Mouse (Mus musculus): Measurements from ENCODE around the gene Sh3bgrl2. TPM values are rescaled to one million over a fixed set of nuclear protein-coding genes. Genes with fewer than 3 reads are reported as not detected.

Gene Sh3bgrl2
- polyA plus RNA-seq, 1 experiment from 2014 or later: 33.4 TPM

DNA sequence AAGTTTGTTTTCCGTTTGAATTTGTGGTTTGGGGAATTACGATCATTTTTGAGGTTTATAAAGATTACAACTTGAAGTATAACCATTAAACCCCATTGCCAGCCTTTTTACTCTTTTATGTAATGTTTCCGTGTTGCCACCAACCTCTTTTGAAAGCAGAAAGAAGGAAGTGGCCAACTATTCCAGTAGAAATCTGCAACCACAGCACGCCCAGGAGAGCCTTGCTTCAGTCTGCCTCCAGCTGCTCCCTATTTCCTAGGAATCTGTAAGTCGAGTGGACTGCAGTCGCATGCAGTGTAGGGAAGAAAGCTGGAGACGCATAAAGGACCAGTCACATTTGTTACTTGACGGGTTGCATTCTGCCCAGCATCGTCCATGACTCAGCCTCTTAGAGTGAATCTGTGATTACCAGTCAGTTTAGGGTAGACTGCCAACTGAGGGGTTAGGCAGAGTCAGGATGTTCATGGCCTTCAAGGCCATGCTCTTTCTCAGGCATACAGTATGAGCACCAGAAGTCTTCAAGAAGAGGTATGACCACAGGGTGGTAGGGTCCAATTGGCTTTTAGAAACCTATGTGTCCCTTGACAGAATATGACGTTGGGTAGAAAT is 43.8 kb downstream of the Sh3bgrl2 start:
- 50% methylated on average over 10 of the region's 10 CpGs for WGBS (ENCODE audit: missing documents)
- H3K36me3 ChIP-seq (ENCODE audit: inconsistent target): no peaks in the 10 kb centered on the region
- no peaks in the 10 kb centered on the region for H3K79me2 ChIP-seq (ENCODE audit: inconsistent target)
- no peak overlapping the region for H3K4me3 ChIP-seq (ENCODE audit: inconsistent target)
- H3K27ac ChIP-seq: no peak overlapping the region

DNA sequence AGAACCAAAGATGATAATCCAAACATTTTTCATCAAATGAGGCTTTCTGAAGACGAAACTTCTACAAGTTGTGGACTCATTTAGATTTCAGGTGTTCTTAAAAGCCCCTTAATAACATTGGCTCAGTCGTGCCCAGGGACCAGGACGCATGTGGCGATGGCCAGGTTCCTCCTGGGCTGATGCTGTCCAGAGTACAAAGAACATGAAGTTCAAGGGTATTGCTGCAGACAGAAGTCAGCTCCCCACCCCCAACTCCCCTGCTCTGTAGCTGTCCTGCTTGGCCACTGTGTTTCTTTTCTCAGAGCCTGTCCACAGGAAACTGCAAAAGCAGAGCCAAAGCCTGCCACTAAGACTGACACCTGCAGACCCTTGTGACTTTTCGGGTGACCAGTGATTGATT is 45.7 kb downstream of the Sh3bgrl2 start:
- WGBS (ENCODE audit: missing documents): 92% methylated on average over 5 of the region's 5 CpGs
- Histone ChIP-seq H3K27ac (no peak overlapping the region), H3K36me3 (ENCODE audit: inconsistent target) (no peaks in the 10 kb centered on the region), H3K4me3 (ENCODE audit: inconsistent target) (no peak overlapping the region), H3K79me2 (ENCODE audit: inconsistent target) (no peaks in the 10 kb centered on the region)

DNA sequence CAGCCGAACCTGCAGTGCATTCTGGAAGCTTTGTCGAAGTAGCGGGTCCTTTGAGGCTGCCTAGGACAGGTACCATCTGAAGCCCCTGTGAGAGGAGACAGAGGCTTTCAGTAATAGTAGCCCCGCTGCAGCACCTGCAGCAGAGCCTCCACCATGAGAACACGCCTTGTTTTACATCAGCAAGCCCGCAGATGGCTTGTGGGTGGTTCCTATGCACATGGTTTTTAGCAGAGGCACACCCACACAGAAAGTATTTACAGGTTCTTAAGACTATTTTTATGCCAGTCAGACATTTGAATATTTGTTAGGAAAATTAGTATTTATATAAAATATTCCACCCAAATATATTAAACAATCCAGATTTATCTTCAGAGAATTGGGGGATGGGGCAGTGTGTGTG is 48.0 kb downstream of the Sh3bgrl2 start:
- Histone ChIP-seq H3K27ac (no peak overlapping the region), H3K36me3 (ENCODE audit: inconsistent target) (no peaks in the 10 kb centered on the region), H3K79me2 (ENCODE audit: inconsistent target) (no peaks in the 10 kb centered on the region), H3K4me3 (ENCODE audit: inconsistent target) (no peak overlapping the region)
- WGBS (ENCODE audit: missing documents): 95% methylated on average over 6 of the region's 6 CpGs

DNA sequence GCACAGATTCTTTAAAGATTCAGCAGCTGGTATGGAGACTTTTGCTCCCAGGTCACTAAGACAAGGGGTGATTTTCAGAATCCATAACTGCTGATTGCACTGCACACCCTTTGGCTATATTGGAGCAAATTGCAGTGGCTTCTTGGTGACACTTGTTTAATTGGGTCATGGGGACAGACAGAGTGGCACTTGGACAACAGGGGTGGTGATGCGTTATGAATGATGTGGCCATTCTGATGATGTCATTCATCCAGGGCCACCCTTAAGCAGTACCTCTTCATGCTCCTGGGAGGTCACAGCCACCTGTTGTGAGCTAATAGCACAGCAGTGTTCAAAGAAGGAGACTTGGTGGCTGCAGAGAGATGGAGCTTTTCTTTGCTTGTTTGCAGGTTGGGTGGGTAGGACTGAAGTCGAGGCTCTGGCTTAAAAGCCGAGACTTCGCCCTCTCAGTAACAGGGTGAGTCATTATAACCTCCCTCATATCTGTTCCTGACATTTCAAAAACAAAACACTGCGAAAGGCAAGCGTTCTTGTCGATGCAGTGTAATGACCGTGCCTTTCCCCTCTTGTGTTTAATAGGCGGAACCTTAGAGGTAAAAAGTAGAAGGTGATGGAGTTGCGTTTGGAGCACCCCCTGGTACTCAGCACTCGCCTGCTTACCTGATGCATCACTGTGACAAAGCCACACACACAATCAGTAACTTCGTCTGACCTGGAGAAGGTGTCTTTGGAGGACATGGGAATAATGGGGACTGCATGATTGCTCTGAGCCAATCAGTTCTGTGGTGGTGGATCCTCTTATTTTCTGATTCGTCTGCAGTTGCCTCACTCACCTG is 48.7 kb downstream of the Sh3bgrl2 start:
- H3K4me3 ChIP-seq (ENCODE audit: inconsistent target): no peak overlapping the region
- no peak overlapping the region for H3K27ac ChIP-seq
- WGBS (ENCODE audit: missing documents): 93% methylated on average over 13 of the region's 13 CpGs
- H3K79me2 ChIP-seq (ENCODE audit: inconsistent target): no peaks in the 10 kb centered on the region
- no peaks in the 10 kb centered on the region for H3K36me3 ChIP-seq (ENCODE audit: inconsistent target)

DNA sequence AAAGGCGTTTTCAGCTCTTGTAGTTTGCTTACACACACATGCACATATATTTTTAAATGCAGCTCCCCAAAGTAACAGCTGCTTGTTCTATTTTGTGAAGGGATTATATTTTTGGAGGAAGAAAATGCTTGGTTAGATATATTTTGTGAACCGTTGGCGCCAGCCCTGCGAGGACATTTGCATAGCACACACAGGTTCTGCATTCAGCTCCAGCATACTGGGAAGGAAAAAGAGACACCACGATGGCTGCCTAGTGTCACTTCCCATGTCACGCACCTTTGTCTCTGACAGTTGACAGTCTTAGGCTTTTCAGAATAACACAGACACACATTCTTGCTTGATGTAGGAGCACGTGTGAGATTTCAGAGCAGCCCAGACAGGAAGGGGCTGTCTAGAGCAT is 49.9 kb downstream of the Sh3bgrl2 start:
- no peaks in the 10 kb centered on the region for H3K79me2 ChIP-seq (ENCODE audit: inconsistent target)
- H3K36me3 ChIP-seq (ENCODE audit: inconsistent target): no peaks in the 10 kb centered on the region
- no peak overlapping the region for H3K4me3 ChIP-seq (ENCODE audit: inconsistent target)
- 84% methylated on average over 6 of the region's 7 CpGs for WGBS (ENCODE audit: missing documents)
- H3K27ac ChIP-seq: no peak overlapping the region

DNA sequence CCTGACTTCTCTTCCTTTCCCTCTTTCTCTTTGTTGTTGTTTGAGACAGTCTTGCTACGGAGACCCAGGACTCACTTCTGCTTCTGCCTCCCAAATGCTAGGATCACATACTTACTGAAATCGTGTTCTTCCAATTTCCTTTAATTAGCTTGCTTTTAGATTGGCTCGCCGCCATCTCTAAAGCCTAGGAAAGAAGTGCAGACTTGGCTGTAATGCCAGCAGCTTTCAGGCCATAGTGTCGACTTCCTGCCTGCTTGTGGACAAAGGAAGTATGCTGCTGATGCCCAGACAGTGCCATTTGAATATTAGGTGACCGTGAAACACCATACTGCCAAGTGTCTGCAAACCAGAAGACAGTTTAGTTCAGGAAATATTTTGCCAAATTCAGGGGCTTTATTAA is 51.4 kb downstream of the Sh3bgrl2 start:
- no peak overlapping the region for H3K27ac ChIP-seq
- no peaks in the 10 kb centered on the region for H3K79me2 ChIP-seq (ENCODE audit: inconsistent target)
- WGBS (ENCODE audit: missing documents): 59% methylated on average over 6 of the region's 6 CpGs
- no peak overlapping the region for H3K4me3 ChIP-seq (ENCODE audit: inconsistent target)
- H3K36me3 ChIP-seq (ENCODE audit: inconsistent target): no peaks in the 10 kb centered on the region

DNA sequence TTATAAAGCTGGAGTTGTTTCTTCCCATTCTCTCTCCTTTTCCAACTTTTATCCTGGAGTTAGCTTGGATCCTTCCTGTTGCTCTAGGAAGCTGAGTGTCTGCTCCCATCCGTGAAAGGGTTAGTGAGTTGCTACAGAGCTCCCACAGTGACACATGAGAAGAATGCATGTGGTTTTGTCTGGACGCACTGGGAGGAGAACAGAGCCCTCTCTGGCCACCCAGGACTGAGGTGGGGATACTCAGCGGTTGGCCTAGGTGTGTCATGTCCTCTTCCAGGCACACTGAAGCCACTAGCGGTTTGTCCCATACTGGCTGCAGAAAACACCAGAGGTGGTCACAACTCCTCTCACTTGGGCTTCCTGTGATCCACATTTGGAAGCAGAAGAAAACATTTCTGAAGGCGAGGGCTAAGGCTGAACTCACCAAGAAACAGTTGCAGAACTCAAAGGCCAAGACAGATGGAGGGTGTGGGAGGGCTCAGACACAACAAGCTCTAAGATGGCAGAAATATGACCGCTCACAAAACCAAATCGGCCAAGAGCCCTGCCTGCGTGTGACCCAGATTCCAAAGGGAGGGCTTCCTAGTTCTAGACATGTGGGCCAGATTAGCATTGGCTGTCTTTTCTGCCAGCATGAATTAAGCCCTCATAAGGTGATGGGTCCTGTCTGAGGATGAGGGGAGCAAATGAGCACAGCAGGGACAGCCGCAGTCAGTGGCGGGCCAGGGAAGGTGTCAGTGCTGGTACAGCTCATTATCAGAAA is 52.3 kb downstream of the Sh3bgrl2 start:
- no peaks in the 10 kb centered on the region for H3K79me2 ChIP-seq (ENCODE audit: inconsistent target)
- 90% methylated on average over 10 of the region's 10 CpGs for WGBS (ENCODE audit: missing documents)
- H3K36me3 ChIP-seq (ENCODE audit: inconsistent target): no peaks in the 10 kb centered on the region
- H3K4me3 ChIP-seq (ENCODE audit: inconsistent target): no peak overlapping the region
- H3K27ac ChIP-seq: no peak overlapping the region

DNA sequence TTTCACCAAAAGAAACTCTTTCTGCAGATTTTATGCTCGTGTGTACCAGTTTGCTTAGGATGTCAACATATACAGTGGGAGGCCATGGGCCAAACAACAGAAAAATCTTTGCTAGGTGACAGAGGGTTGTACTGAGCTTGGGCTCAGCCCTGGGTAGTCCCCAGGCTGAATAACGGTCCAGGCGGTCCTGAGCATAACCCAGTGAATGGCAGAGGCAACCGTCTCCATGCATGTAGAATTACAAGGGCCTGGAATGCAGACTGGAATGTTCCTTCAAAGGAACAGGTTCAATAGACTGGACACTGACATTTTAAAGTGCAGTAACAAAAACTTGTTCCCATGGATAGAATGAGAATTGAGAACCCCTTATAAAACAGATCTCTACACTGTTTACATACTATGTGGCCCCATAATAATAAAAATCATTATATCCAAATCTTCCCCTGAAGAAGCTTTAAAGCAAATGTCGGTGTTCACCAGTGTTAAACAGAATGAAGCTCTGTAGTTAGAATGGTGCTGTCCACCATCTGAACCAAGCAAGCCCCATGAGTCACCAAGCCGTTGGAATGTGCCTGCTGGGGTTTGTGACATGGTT is 54.1 kb downstream of the Sh3bgrl2 start:
- WGBS (ENCODE audit: missing documents): 96% methylated on average over 6 of the region's 6 CpGs
- Histone ChIP-seq H3K4me3 (ENCODE audit: inconsistent target) (no peak overlapping the region), H3K79me2 (ENCODE audit: inconsistent target) (no peaks in the 10 kb centered on the region), H3K36me3 (ENCODE audit: inconsistent target) (no peaks in the 10 kb centered on the region), H3K27ac (no peak overlapping the region)

DNA sequence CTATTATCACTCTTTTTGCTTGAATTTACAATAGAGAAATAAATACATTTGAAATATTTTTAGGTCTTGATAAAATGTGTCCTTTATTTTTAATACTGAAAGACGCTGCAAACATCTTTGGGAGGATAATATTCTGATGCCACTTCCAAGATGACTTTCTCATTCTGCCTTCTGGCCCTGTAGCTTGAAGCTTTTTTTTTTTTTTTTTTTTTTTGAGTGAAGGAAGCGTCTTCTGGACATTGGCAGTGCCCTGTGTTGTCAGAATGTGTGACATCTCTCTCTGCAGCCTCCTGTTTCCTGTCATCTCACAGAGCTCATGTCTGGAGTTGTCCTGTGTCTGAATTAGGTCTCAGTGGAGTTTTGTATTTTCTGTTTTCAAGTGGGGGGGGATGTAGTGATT is 55.0 kb downstream of the Sh3bgrl2 start:
- Histone ChIP-seq H3K4me3 (ENCODE audit: inconsistent target) (no peak overlapping the region), H3K27ac (no peak overlapping the region), H3K36me3 (ENCODE audit: inconsistent target) (no peaks in the 10 kb centered on the region), H3K79me2 (ENCODE audit: inconsistent target) (no peaks in the 10 kb centered on the region)
- WGBS (ENCODE audit: missing documents): 65% methylated on average over 2 of the region's 2 CpGs

DNA sequence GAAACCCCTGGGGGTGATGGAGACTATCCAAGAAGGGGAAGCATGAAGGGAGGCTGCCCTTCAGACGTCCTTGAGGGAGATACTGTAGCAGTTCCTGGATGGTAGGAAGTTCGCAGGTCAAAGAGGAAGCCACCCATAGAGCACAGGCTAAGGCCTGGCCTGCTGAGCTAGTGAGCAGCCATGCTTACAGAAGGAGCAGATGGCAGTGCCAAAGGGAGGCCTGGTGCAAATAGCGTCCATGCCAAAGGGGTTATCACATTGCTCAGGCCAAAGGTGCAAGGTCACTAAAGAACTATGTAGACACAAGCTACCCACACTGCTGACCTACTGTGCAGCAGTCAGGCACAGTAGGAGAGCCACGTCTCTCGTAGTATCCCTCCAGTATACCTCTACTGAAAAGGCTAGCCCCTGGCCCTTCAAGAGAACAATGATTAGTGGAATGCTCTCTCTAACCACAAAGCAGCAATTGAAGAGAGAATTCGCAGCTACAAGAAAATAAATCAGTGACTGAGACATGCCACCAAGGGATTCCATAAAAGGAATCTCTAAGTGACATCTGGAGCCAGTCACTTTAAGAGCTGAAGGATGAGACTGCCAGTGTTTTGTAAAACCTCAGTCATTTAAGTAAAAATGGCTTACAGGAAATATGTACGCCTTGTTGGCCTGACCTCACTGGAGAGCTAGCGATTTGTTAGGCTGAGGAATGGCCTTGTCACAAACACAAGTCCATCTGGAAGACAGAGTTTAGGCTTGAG is 57.9 kb downstream of the Sh3bgrl2 start:
- no peaks in the 10 kb centered on the region for H3K36me3 ChIP-seq (ENCODE audit: inconsistent target)
- no peak overlapping the region for H3K27ac ChIP-seq
- 85% methylated on average over 8 of the region's 8 CpGs for WGBS (ENCODE audit: missing documents)
- no peak overlapping the region for H3K4me3 ChIP-seq (ENCODE audit: inconsistent target)
- no peaks in the 10 kb centered on the region for H3K79me2 ChIP-seq (ENCODE audit: inconsistent target)

DNA sequence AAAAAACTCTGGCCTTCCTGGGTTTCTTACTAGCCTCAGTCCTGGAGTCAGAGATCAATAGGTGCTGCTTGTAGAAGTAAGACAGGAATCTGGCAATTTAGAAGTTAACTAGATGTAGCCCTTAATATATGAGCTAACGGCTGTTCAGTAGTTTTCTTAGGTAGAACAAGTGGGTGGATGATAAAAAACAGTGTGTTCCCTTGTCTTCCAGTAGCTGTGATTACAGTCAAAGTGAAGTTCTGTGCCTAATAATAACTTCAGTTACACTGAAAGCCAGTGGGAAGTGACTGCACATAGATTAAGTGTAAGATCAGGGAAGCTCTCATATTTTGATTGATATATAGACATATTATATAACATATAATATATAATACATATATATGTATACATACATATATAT is 60.0 kb downstream of the Sh3bgrl2 start:
- Histone ChIP-seq H3K79me2 (ENCODE audit: inconsistent target) (no peaks in the 10 kb centered on the region), H3K4me3 (ENCODE audit: inconsistent target) (no peak overlapping the region), H3K27ac (no peak overlapping the region), H3K36me3 (ENCODE audit: inconsistent target) (no peaks in the 10 kb centered on the region)
- 100% methylated on average over 1 of the region's 1 CpGs for WGBS (ENCODE audit: missing documents)

DNA sequence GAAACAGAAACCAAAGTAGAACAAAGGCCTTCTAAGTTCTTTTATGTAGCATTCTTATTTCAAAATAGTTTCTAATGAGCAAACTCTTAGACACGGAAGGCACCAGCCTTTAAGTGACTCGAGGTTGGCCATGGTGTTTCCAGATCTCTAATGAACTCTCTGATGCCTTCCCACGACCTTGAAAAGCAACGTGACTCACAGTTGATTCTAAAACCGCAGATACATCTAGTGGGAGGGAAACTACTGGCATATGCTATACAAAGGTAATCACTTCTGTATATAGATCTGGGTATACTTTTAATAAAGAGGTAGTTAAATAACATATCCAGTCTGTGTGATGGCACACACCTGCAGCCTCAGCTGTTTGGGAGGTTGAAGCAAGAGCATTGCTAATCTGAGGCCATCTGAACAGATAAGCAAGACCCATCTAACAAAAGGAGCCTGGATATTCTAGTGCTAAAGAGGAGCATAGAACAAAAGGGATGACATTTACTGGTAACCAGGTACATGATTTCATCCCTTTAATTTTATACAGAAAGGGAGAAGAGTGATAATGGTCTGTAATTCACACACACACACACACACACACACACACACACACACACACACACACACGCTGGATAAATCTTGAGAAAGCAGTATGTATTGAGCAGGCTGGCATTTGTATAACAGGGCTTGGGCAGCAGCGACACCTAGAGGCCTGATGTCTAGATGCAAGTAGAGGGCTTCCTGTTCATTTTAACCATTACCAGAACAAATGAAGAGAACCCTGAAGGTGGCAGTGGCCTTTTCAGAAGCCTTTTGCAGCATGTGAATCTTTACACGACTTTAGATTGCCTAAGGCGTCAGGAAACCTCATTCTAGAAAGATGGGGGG is 61.5 kb downstream of the Sh3bgrl2 start:
- WGBS (ENCODE audit: missing documents): 49% methylated on average over 9 of the region's 9 CpGs
- Histone ChIP-seq H3K27ac (no peak overlapping the region), H3K4me3 (ENCODE audit: inconsistent target) (no peak overlapping the region), H3K79me2 (ENCODE audit: inconsistent target) (no peaks in the 10 kb centered on the region), H3K36me3 (ENCODE audit: inconsistent target) (no peaks in the 10 kb centered on the region)

DNA sequence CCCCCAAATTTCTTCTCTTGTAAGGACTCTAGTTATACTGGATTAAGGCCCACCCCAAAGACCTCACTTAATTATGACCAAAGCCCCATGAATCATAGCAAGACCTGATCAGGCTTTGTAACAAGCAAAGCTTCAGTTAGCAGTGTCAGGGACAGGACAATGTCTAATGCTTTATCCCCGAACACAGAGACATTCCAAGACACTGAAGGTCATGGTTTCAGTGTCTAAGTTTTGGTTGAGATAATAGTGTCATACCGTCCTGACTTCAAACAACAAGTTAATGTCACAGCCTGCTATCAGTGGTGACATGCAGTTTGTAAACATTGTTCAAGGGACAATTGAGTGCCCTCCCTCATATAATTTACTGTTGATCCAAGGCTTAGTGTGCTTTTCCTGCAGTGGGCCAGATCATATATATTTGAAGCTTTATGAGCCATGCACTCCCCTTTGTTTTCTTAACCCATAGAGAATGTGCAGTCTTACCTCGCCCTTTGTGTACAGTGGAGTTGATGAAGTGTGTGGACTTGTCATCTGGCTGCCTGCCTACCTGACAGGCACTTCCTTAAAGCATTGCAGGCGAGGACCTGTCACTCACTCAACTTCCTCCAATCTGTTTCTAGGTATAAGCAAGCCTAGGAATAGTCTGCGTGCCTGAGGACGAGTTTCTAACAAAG is 67.9 kb downstream of the Sh3bgrl2 start:
- Histone ChIP-seq H3K79me2 (ENCODE audit: inconsistent target) (no peaks in the 10 kb centered on the region), H3K27ac (no peak overlapping the region), H3K36me3 (ENCODE audit: inconsistent target) (no peaks in the 10 kb centered on the region), H3K4me3 (ENCODE audit: inconsistent target) (no peak overlapping the region)
- 27% methylated on average over 6 of the region's 6 CpGs for WGBS (ENCODE audit: missing documents)
